8 mouse cellular contexts compared by ENCODE assay signal in genomic region chr13:36282785-36283544, GRCm38 (mm10).
DNase-seq lines count a peak whose midpoint lies in the region; ATAC-seq lines count a peak whose summit lies in the region.

No protein-coding gene starts in this region.

- H3K27ac ChIP-seq in hindbrain, embryonic 16.5 days (ENCODE audit: low read depth, low read length), result peak overlapping the region; percentile 68
- no peak overlapping the region for H3K27ac ChIP-seq in limb, embryonic 10.5 days

- H3K4me3 ChIP-seq in hindbrain, embryonic 16.5 days (ENCODE audit: low read length), result no peak overlapping the region
- no peak overlapping the region for H3K4me3 ChIP-seq in limb, embryonic 10.5 days

- peak; percentile 57 for DNase-seq in 3T3-L1 (ENCODE audit: low read depth, low spot score)
- peak; percentile 85 for DNase-seq in embryo, embryonic 10 days (ENCODE audit: low spot score)
- peak; percentile 45 for DNase-seq in limb, embryonic 10.5 days (ENCODE audit: low spot score)
- no peak for DNase-seq in thymus, adult 18-20 months
- DNase-seq in spleen, postnatal 10 days (ENCODE audit: low spot score in 2 of 2), result no peak
- DNase-seq in ovary, postnatal 36 days (ENCODE audit: low spot score), result no peak

- WGBS in hindbrain, embryonic 16.5 days, result 8% methylated on average over 7 of the region's 7 CpGs
- 35% methylated on average over 7 of the region's 7 CpGs for WGBS in limb, embryonic 10.5 days

- peak overlapping the region; percentile 22 for H3K4me2 ChIP-seq in hindbrain, embryonic 16.5 days (ENCODE audit: low read length)

- H3K9me3 ChIP-seq in hindbrain, embryonic 16.5 days (ENCODE audit: control insufficient read depth, low read length), result no peaks in the 10 kb centered on the region
- no peaks in the 10 kb centered on the region for H3K9me3 ChIP-seq in limb, embryonic 10.5 days (replicated peaks)

- no peaks in the 10 kb centered on the region for H3K36me3 ChIP-seq in hindbrain, embryonic 16.5 days (ENCODE audit: control insufficient read depth, insufficient read depth, low read length)
- no peaks in the 10 kb centered on the region for H3K36me3 ChIP-seq in limb, embryonic 10.5 days

- peak; percentile 92 for ATAC-seq in hindbrain, embryonic 16.5 days
- ATAC-seq in megakaryocyte, adult 5-6 weeks (ENCODE audit: poor library complexity, severe bottlenecking), result no peak

- peak overlapping the region; percentile 17 for H3K9ac ChIP-seq in hindbrain, embryonic 16.5 days (ENCODE audit: low read depth, low read length)

- H3K27me3 ChIP-seq in hindbrain, embryonic 16.5 days (replicated peaks; ENCODE audit: control insufficient read depth, insufficient read depth, low read length), result no peaks in the 10 kb centered on the region
- H3K27me3 ChIP-seq in limb, embryonic 10.5 days (ENCODE audit: low read depth, poor library complexity, severe bottlenecking), result no peaks in the 10 kb centered on the region

- H3K4me1 ChIP-seq in hindbrain, embryonic 16.5 days (ENCODE audit: control insufficient read depth, insufficient read depth, low read depth, low read length), result peaks cover 14% of the 10 kb centered on the region
- H3K4me1 ChIP-seq in limb, embryonic 10.5 days, result peaks cover 19% of the 10 kb centered on the region

Comparison
In these comparisons a context has a peak if more than half of its experiments do, and no peak if none do; other contexts are left out.
1. DNase-seq: peak in 3T3-L1 (single experiment), embryo, embryonic 10 days (single experiment) and limb, embryonic 10.5 days (single experiment); none in thymus, adult 18-20 months (0 of 2), spleen, postnatal 10 days (0 of 2) and ovary, postnatal 36 days (single experiment).